9 mouse cellular contexts compared by ENCODE assay signal in genomic region chr4:141406516-141407299, GRCm38 (mm10). TPM values are rescaled to one million over a fixed set of nuclear protein-coding genes. Genes with fewer than 3 reads are reported as not detected.
DNase-seq lines count a peak whose midpoint lies in the region; ATAC-seq lines count a peak whose summit lies in the region.
"Had no signal": no experiment of that assay in that cellular context is flagged by ENCODE, and none has a peak within 500 bp of the region (broad histone marks: within the 10 kb centered on the region; RNA-seq: fewer than 3 reads in every experiment).

No protein-coding gene starts in this region.

- ATAC-seq in liver, embryonic 12.5 days = no peak
- ATAC-seq in megakaryocyte progenitor cell, adult 5-6 weeks (replicated peaks; ENCODE audit: poor library complexity) = peak; percentile 72

- no peak overlapping the region for H3K27ac ChIP-seq in liver, embryonic 12.5 days
- H3K27ac ChIP-seq: embryonic facial prominence, embryonic 15.5 days had no signal

- no peak overlapping the region for H3K4me2 ChIP-seq in liver, embryonic 12.5 days
- H3K4me2 ChIP-seq: embryonic facial prominence, embryonic 15.5 days had no signal

- no peak overlapping the region for H3K4me3 ChIP-seq in liver, embryonic 12.5 days
- H3K4me3 ChIP-seq: embryonic facial prominence, embryonic 15.5 days had no signal

- peak; percentile 26 for DNase-seq in liver
- DNase-seq in MEL-GATA-1-ER (ENCODE audit: extremely low read depth, low read depth) = peak; percentile 24
- DNase-seq in embryo, embryonic 11 days = peak; percentile 60
- DNase-seq in heart, postnatal 4 days = peak; percentile 83
- DNase-seq in left cerebral cortex, postnatal 36 days (ENCODE audit: low spot score in 2 of 2) = no peak
- DNase-seq in right cerebral cortex, postnatal 25 days = no peak

- peaks cover 55% of the 10 kb centered on the region for H3K27me3 ChIP-seq in liver, embryonic 12.5 days (replicated peaks)
- H3K27me3 ChIP-seq: embryonic facial prominence, embryonic 15.5 days had no signal

- H3K9ac ChIP-seq in liver, embryonic 12.5 days = no peak overlapping the region
- H3K9ac ChIP-seq: embryonic facial prominence, embryonic 15.5 days had no signal

- H3K9me3 ChIP-seq in liver, embryonic 12.5 days (replicated peaks) = no peaks in the 10 kb centered on the region
- H3K9me3 ChIP-seq: embryonic facial prominence, embryonic 15.5 days had no signal

- WGBS in liver, embryonic 12.5 days (ENCODE audit: insufficient replicate concordance) = 30% methylated on average over 14 of the region's 14 CpGs

- H3K36me3 ChIP-seq in liver, embryonic 12.5 days = no peaks in the 10 kb centered on the region
- H3K36me3 ChIP-seq: embryonic facial prominence, embryonic 15.5 days had no signal

- H3K4me1 ChIP-seq in liver, embryonic 12.5 days = peaks cover 3% of the 10 kb centered on the region; the same call in 1 of the 2 replicates

- intact Hi-C loops in left cerebral cortex, postnatal 36 days (cut with DNase I) = no loop called here

RNA-seq across cellular contexts. Expression of gene Clcnka, which starts 8.2 kb away (rescaled TPM):
- polyA plus RNA-seq in liver, embryonic 12.5 days (2016; fragmentation: Nextera tagmentation; extraction: Ambion mirVana) = not detected in 2 replicates
- not detected for total RNA-seq in heart, postnatal 4 days (2021)
- total RNA-seq in megakaryocyte progenitor cell, adult 5-6 weeks (2015) = not detected in 2 replicates
- not detected in 2 replicates for total RNA-seq in megakaryocyte progenitor cell, adult 5-6 weeks (2017)
- not detected for total RNA-seq in left cerebral cortex, postnatal 36 days (2021)

RNA-seq across cellular contexts. Expression of gene Clcnkb, which starts 9.1 kb away (rescaled TPM):
- not detected in 2 replicates for polyA plus RNA-seq in liver, embryonic 12.5 days (2016; fragmentation: Nextera tagmentation; extraction: Ambion mirVana)
- 1 to 10 TPM in 1 of 2 experiments, under 1 TPM in 1; 0.61 to 1.3 TPM for total RNA-seq in heart, postnatal 4 days (2021)
- total RNA-seq in megakaryocyte progenitor cell, adult 5-6 weeks (2015) = not detected in 2 replicates
- total RNA-seq in megakaryocyte progenitor cell, adult 5-6 weeks (2017) = not detected in 2 replicates
- total RNA-seq in left cerebral cortex, postnatal 36 days (2021) = under 1 TPM in 1 of 2 experiments, not detected in 1; 0.84 TPM
- polyA plus RNA-seq: embryonic facial prominence, embryonic 15.5 days had no signal

RNA-seq across cellular contexts. Expression of gene Hspb7, which starts 13.9 kb away (rescaled TPM):
- polyA plus RNA-seq in liver, embryonic 12.5 days (2016; fragmentation: Nextera tagmentation; extraction: Ambion mirVana) = 0.04 and 0.08 TPM in 2 replicates
- total RNA-seq in heart, postnatal 4 days (2021) = 100 to 1,000 TPM; 865 to 923 TPM
- total RNA-seq in megakaryocyte progenitor cell, adult 5-6 weeks (2015) = not detected in 2 replicates
- not detected in 2 replicates for total RNA-seq in megakaryocyte progenitor cell, adult 5-6 weeks (2017)
- under 1 TPM; 0.18 to 0.47 TPM for total RNA-seq in left cerebral cortex, postnatal 36 days (2021)

RNA-seq across cellular contexts. Expression of gene Srarp, which starts 29.2 kb away (rescaled TPM):
- polyA plus RNA-seq in liver, embryonic 12.5 days (2016; fragmentation: Nextera tagmentation; extraction: Ambion mirVana) = not detected in 2 replicates
- not detected for total RNA-seq in heart, postnatal 4 days (2021)
- not detected in 2 replicates for total RNA-seq in megakaryocyte progenitor cell, adult 5-6 weeks (2015)
- not detected in 2 replicates for total RNA-seq in megakaryocyte progenitor cell, adult 5-6 weeks (2017)
- total RNA-seq in left cerebral cortex, postnatal 36 days (2021) = 1 to 10 TPM; 4.2 to 5.2 TPM
- polyA plus RNA-seq: embryonic facial prominence, embryonic 15.5 days had no signal

RNA-seq across cellular contexts. Expression of gene Zbtb17, which starts 37.7 kb away (rescaled TPM):
- 15.6 and 16.8 TPM in 2 replicates for polyA plus RNA-seq in liver, embryonic 12.5 days (2016; fragmentation: Nextera tagmentation; extraction: Ambion mirVana)
- 10 to 100 TPM; 19.2 to 21.7 TPM for total RNA-seq in heart, postnatal 4 days (2021)
- 12.0 and 14.0 TPM in 2 replicates for total RNA-seq in megakaryocyte progenitor cell, adult 5-6 weeks (2015)
- 15.2 and 21.3 TPM in 2 replicates for total RNA-seq in megakaryocyte progenitor cell, adult 5-6 weeks (2017)
- 10 to 100 TPM; 41.1 to 42.4 TPM for total RNA-seq in left cerebral cortex, postnatal 36 days (2021)

Comparison
In these comparisons a context has a peak if more than half of its experiments do, and no peak if none do; other contexts are left out.
1. DNase-seq: peak in liver (single experiment), MEL-GATA-1-ER (single experiment), embryo, embryonic 11 days (single experiment) and heart, postnatal 4 days (single experiment); none in left cerebral cortex, postnatal 36 days (0 of 2) and right cerebral cortex, postnatal 25 days (single experiment).
2. RNA of gene Hspb7, which starts 13.9 kb away (total RNA-seq): 865 to 923 TPM in heart, postnatal 4 days; 0.18 to 0.47 TPM in left cerebral cortex, postnatal 36 days and not detected in megakaryocyte progenitor cell, adult 5-6 weeks; every median in the first group is over 100 times any median in the second.